Mouse (Mus musculus): ENCODE results near the gene Timm23. TPM values are rescaled to one million over a fixed set of nuclear protein-coding genes. Genes with fewer than 3 reads are reported as not detected.
"Not testable (repeated sequence)": the region's sequence is repeated elsewhere in the genome, so short reads cannot be mapped to it uniquely, and the experiment has no call there.

Gene Timm23
- polyA plus RNA-seq (2011; ENCODE audit: insufficient read depth, insufficient read length, low replicate concordance, missing spikeins), result 13.1 and 14.7 TPM in 2 replicates

GRCm38 (mm10) chr14:32201791-32202451 lies at the start of gene Timm23, which contains the start of gene Parg:
Gene Timm23, minus strand, starts transcription at chr14:32201898.
Gene Parg, plus strand, starts transcription at chr14:32201949.
- peaks cover 1% of the 10 kb centered on the region; the same call in 1 of the 2 replicates for H3K4me1 ChIP-seq (ENCODE audit: control insufficient read depth, insufficient read depth, low read length)
- under 1% methylated on average over 77 of the region's 77 CpGs for WGBS
- TF ChIP-seq POLR2A (IDR thresholded peaks at IDR 0.05; ENCODE audit: borderline replicate concordance, control insufficient read depth, low read depth, low read length) (peak; percentile 67; the same call in 1 of the 2 replicates), CTCF (IDR thresholded peaks at IDR 0.05; ENCODE audit: control insufficient read depth, insufficient read depth, low read length) (no peak)
- H3K27ac ChIP-seq (ENCODE audit: control insufficient read depth, insufficient read depth, low read depth, low read length, poor library complexity), result peak within 1 kb of the TSS; percentile 89
- peak within 1 kb of the TSS; percentile 92 for H3K4me3 ChIP-seq (replicated peaks; ENCODE audit: control insufficient read depth, low read depth, low read length)

- H3K4me1 ChIP-seq (ENCODE audit: control insufficient read depth, insufficient read depth, low read length), result no peaks in the 10 kb centered on the region
- H3K27ac ChIP-seq (ENCODE audit: control insufficient read depth, insufficient read depth, low read depth, low read length, poor library complexity), result no peak overlapping the region
- H3K4me3 ChIP-seq (replicated peaks; ENCODE audit: control insufficient read depth, low read depth, low read length), result no peak overlapping the region
- WGBS, result 92% methylated on average over 6 of the region's 6 CpGs
- TF ChIP-seq CTCF (IDR thresholded peaks at IDR 0.05; ENCODE audit: control insufficient read depth, insufficient read depth, low read length), result no peak
- no peak for TF ChIP-seq POLR2A (IDR thresholded peaks at IDR 0.05; ENCODE audit: borderline replicate concordance, control insufficient read depth, low read depth, low read length)
Measured at GRCm38 (mm10) chr14:32249616-32250015, 47.9 kb upstream of the Timm23 start.

GRCm38 (mm10) chr14:32246019-32246418 lies 44.3 kb upstream of the Timm23 start:
- Histone ChIP-seq H3K4me3 (replicated peaks; ENCODE audit: control insufficient read depth, low read depth, low read length) (no peak overlapping the region), H3K4me1 (ENCODE audit: control insufficient read depth, insufficient read depth, low read length) (no peaks in the 10 kb centered on the region), H3K27ac (ENCODE audit: control insufficient read depth, insufficient read depth, low read depth, low read length, poor library complexity) (no peak overlapping the region)
- 77% methylated on average over 2 of the region's 2 CpGs for WGBS
- TF ChIP-seq CTCF (IDR thresholded peaks at IDR 0.05; ENCODE audit: control insufficient read depth, insufficient read depth, low read length) (no peak), POLR2A (IDR thresholded peaks at IDR 0.05; ENCODE audit: borderline replicate concordance, control insufficient read depth, low read depth, low read length) (no peak)

- WGBS, result 84% methylated on average over 4 of the region's 4 CpGs
- H3K4me3 ChIP-seq (replicated peaks; ENCODE audit: control insufficient read depth, low read depth, low read length), result no peak overlapping the region
- TF ChIP-seq CTCF (IDR thresholded peaks at IDR 0.05; ENCODE audit: control insufficient read depth, insufficient read depth, low read length) (no peak), POLR2A (IDR thresholded peaks at IDR 0.05; ENCODE audit: borderline replicate concordance, control insufficient read depth, low read depth, low read length) (no peak)
- no peaks in the 10 kb centered on the region for H3K4me1 ChIP-seq (ENCODE audit: control insufficient read depth, insufficient read depth, low read length)
- no peak overlapping the region for H3K27ac ChIP-seq (ENCODE audit: control insufficient read depth, insufficient read depth, low read depth, low read length, poor library complexity)
Measured at GRCm38 (mm10) chr14:32242401-32242800, 40.7 kb upstream of the Timm23 start.

- under 1% methylated on average over 2 of the region's 2 CpGs for WGBS
- Histone ChIP-seq H3K27ac (ENCODE audit: control insufficient read depth, insufficient read depth, low read depth, low read length, poor library complexity) (no peak overlapping the region), H3K4me1 (ENCODE audit: control insufficient read depth, insufficient read depth, low read length) (no peaks in the 10 kb centered on the region), H3K4me3 (replicated peaks; ENCODE audit: control insufficient read depth, low read depth, low read length) (no peak overlapping the region)
- TF ChIP-seq POLR2A (IDR thresholded peaks at IDR 0.05; ENCODE audit: borderline replicate concordance, control insufficient read depth, low read depth, low read length) (no peak), CTCF (IDR thresholded peaks at IDR 0.05; ENCODE audit: control insufficient read depth, insufficient read depth, low read length) (no peak)
Measured at GRCm38 (mm10) chr14:32228996-32229395, 27.3 kb upstream of the Timm23 start.

- TF ChIP-seq POLR2A (IDR thresholded peaks at IDR 0.05; ENCODE audit: borderline replicate concordance, control insufficient read depth, low read depth, low read length) (no peak), CTCF (IDR thresholded peaks at IDR 0.05; ENCODE audit: control insufficient read depth, insufficient read depth, low read length) (no peak)
- Histone ChIP-seq H3K4me3 (replicated peaks; ENCODE audit: control insufficient read depth, low read depth, low read length) (no peak overlapping the region), H3K27ac (ENCODE audit: control insufficient read depth, insufficient read depth, low read depth, low read length, poor library complexity) (no peak overlapping the region), H3K4me1 (ENCODE audit: control insufficient read depth, insufficient read depth, low read length) (no peaks in the 10 kb centered on the region)
Measured at GRCm38 (mm10) chr14:32226601-32227000, 24.9 kb upstream of the Timm23 start.

- TF ChIP-seq POLR2A (IDR thresholded peaks at IDR 0.05; ENCODE audit: borderline replicate concordance, control insufficient read depth, low read depth, low read length) (no peak), CTCF (IDR thresholded peaks at IDR 0.05; ENCODE audit: control insufficient read depth, insufficient read depth, low read length) (no peak)
- Histone ChIP-seq H3K4me1 (ENCODE audit: control insufficient read depth, insufficient read depth, low read length) (peaks cover 1% of the 10 kb centered on the region; the same call in 1 of the 2 replicates), H3K4me3 (replicated peaks; ENCODE audit: control insufficient read depth, low read depth, low read length) (peak overlapping the region; percentile 81), H3K27ac (ENCODE audit: control insufficient read depth, insufficient read depth, low read depth, low read length, poor library complexity) (peak overlapping the region; percentile 39)
- WGBS, result under 1% methylated on average over 26 of the region's 26 CpGs
Measured at GRCm38 (mm10) chr14:32201354-32201753, 344 bp downstream of the Timm23 start.

- not testable (repeated sequence) for H3K4me1 ChIP-seq (ENCODE audit: control insufficient read depth, insufficient read depth, low read length); H3K4me3 ChIP-seq (replicated peaks; ENCODE audit: control insufficient read depth, low read depth, low read length); H3K27ac ChIP-seq (ENCODE audit: control insufficient read depth, insufficient read depth, low read depth, low read length, poor library complexity)
- WGBS, result 61% methylated on average over 5 of the region's 5 CpGs
Measured at GRCm38 (mm10) chr14:32193557-32193956, 8.1 kb downstream of the Timm23 start.

GRCm38 (mm10) chr14:32192437-32192836 lies 9.3 kb downstream of the Timm23 start:
- Histone ChIP-seq H3K4me1 (ENCODE audit: control insufficient read depth, insufficient read depth, low read length) (no peaks in the 10 kb centered on the region; the same call in 1 of the 2 replicates), H3K27ac (ENCODE audit: control insufficient read depth, insufficient read depth, low read depth, low read length, poor library complexity) (no peak overlapping the region), H3K4me3 (replicated peaks; ENCODE audit: control insufficient read depth, low read depth, low read length) (no peak overlapping the region)
- peak; percentile 88 for TF ChIP-seq CTCF (IDR thresholded peaks at IDR 0.05; ENCODE audit: control insufficient read depth, insufficient read depth, low read length)
- no peak for TF ChIP-seq POLR2A (IDR thresholded peaks at IDR 0.05; ENCODE audit: borderline replicate concordance, control insufficient read depth, low read depth, low read length)
- WGBS, result 32% methylated on average over 3 of the region's 3 CpGs
